Mouse (Mus musculus) neural tube, embryonic 15.5 days (tissue): ENCODE results near the gene Nog. TPM values are rescaled to one million over a fixed set of nuclear protein-coding genes. Genes with fewer than 3 reads are reported as not detected.

Source experiments
- ATAC-seq: fragments of 200-750 bp; cut with Nextera tagmentation; 2 replicates; pipeline ENCODE4 v1.8.0; 2017; ENCODE audit warnings: mild to moderate bottlenecking, moderate TSS enrichment, moderate library complexity; ENCODE audit not compliant: low FRiP score
- H3K27ac ChIP-seq: fragments of 300-500 bp; sonication (generic); replicated peaks from 2 replicates; pipeline ENCODE4 v1.5.1; 2015; ENCODE audit warnings: mild to moderate bottlenecking, inconsistent platforms
- H3K27me3 ChIP-seq: fragments of 300-500 bp; sonication (generic); replicated peaks from 2 replicates; pipeline ENCODE4 v1.6.1; 2015; ENCODE audit warnings: inconsistent platforms
- H3K36me3 ChIP-seq: fragments of 300-500 bp; sonication (generic); 2 replicates; pipeline ENCODE4 v1.6.1; 2015; ENCODE audit warnings: inconsistent platforms
- H3K4me1 ChIP-seq: fragments of 300-500 bp; sonication (generic); 2 replicates; pipeline ENCODE4 v1.6.1; 2015; ENCODE audit warnings: inconsistent platforms
- H3K4me2 ChIP-seq: fragments of 300-500 bp; sonication (generic); 2 replicates; pipeline ENCODE4 v1.6.1; 2015; ENCODE audit warnings: inconsistent platforms, mild to moderate bottlenecking, moderate library complexity
- H3K4me3 ChIP-seq: fragments of 300-500 bp; sonication (generic); replicated peaks from 2 replicates; pipeline ENCODE4 v1.5.1; 2015; ENCODE audit warnings: mild to moderate bottlenecking, inconsistent platforms
- H3K9ac ChIP-seq: fragments of 300-500 bp; sonication (generic); replicated peaks from 2 replicates; pipeline ENCODE4 v1.6.1; 2015; ENCODE audit warnings: mild to moderate bottlenecking, inconsistent platforms
- H3K9me3 ChIP-seq: fragments of 300-500 bp; sonication (generic); replicated peaks from 2 replicates; pipeline ENCODE4 v1.6.1; 2016; ENCODE audit warnings: inconsistent platforms
- WGBS: fragments of 180-500 bp; shearing (Covaris S2); methylation state at CpG from one replicate; pipeline ENCODE4 v1.1.7; 2015; ENCODE audit warnings: mixed read lengths; 5-methylcytosine and 5-hydroxymethylcytosine counted together
- polyA plus RNA-seq: library from polyadenylated mRNA; unstranded; fragments of >200 nt; fragmentation: Nextera tagmentation; extraction: Ambion mirVana; gene quantifications from 2 replicates; pipeline ENCODE4 v1.2.1, GENCODE M21; 2015

Gene Nog
- polyA plus RNA-seq = 4.8 and 5.1 TPM in 2 replicates

- Histone ChIP-seq H3K27ac (peak within 1 kb of the TSS; percentile 90), H3K9me3 (no peaks in the 10 kb centered on the region), H3K4me3 (peak within 1 kb of the TSS; percentile 74), H3K36me3 (no peaks in the 10 kb centered on the region), H3K4me1 (peaks cover 38% of the 10 kb centered on the region), H3K27me3 (0 out of 2 replicates have a peak, but pooled peaks cover 6% of the 10 kb centered on the region), H3K4me2 (peak within 1 kb of the TSS; percentile 95), H3K9ac (peak within 1 kb of the TSS; percentile 70)
- under 1% methylated on average over 72 of the region's 97 CpGs for WGBS
- ATAC-seq = peak; percentile 58
These were observed at the start of gene Nog for GRCm38 (mm10) chr11:89302056-89302815. Gene Nog, minus strand, starts transcription at chr11:89302332.

GRCm38 (mm10) chr11:89340238-89340637 is 38.1 kb upstream of the Nog start:
- H3K9ac ChIP-seq = no peak overlapping the region

GRCm38 (mm10) chr11:89339783-89340182 is 37.7 kb upstream of the Nog start:
- WGBS = 68% methylated on average over 8 of the region's 8 CpGs

More at GRCm38 (mm10) chr11:89340238-89340637, 38.1 kb upstream of the Nog start:
- no peak for ATAC-seq
- Histone ChIP-seq H3K27me3 (no peaks in the 10 kb centered on the region), H3K4me3 (no peak overlapping the region), H3K4me2 (no peak overlapping the region), H3K9me3 (no peaks in the 10 kb centered on the region), H3K4me1 (no peaks in the 10 kb centered on the region), H3K36me3 (no peaks in the 10 kb centered on the region), H3K27ac (no peak overlapping the region)
- WGBS = 36% methylated on average over 12 of the region's 12 CpGs

GRCm38 (mm10) chr11:89337910-89338309 is 35.8 kb upstream of the Nog start:
- Histone ChIP-seq H3K27me3 (no peaks in the 10 kb centered on the region), H3K9ac (no peak overlapping the region), H3K4me2 (no peak overlapping the region), H3K4me1 (no peaks in the 10 kb centered on the region), H3K27ac (no peak overlapping the region), H3K4me3 (no peak overlapping the region), H3K36me3 (no peaks in the 10 kb centered on the region), H3K9me3 (no peaks in the 10 kb centered on the region)
- ATAC-seq = no peak

More at GRCm38 (mm10) chr11:89339783-89340182, 37.7 kb upstream of the Nog start:
- no peak overlapping the region for H3K4me2 ChIP-seq
- no peak overlapping the region for H3K27ac ChIP-seq
- no peaks in the 10 kb centered on the region for H3K36me3 ChIP-seq
- H3K9ac ChIP-seq = no peak overlapping the region
- no peak overlapping the region for H3K4me3 ChIP-seq
- no peaks in the 10 kb centered on the region for H3K4me1 ChIP-seq
- H3K9me3 ChIP-seq = no peaks in the 10 kb centered on the region
- no peak for ATAC-seq
- no peaks in the 10 kb centered on the region for H3K27me3 ChIP-seq

GRCm38 (mm10) chr11:89327089-89327881 is 25.2 kb upstream of the Nog start:
- WGBS = 22% methylated on average over 11 of the region's 11 CpGs
- H3K9me3 ChIP-seq = no peaks in the 10 kb centered on the region
- peak; percentile 31; the same call in 1 of the 2 replicates for ATAC-seq
- peak overlapping the region; percentile 28; the same call in 1 of the 2 replicates for H3K27ac ChIP-seq
- peaks cover 8% of the 10 kb centered on the region for H3K4me1 ChIP-seq
- H3K4me3 ChIP-seq = no peak overlapping the region
- no peaks in the 10 kb centered on the region for H3K27me3 ChIP-seq
- H3K4me2 ChIP-seq = no peak overlapping the region
- no peaks in the 10 kb centered on the region for H3K36me3 ChIP-seq
- H3K9ac ChIP-seq = no peak overlapping the region

GRCm38 (mm10) chr11:89321775-89322174 is 19.6 kb upstream of the Nog start:
- no peak overlapping the region for H3K4me3 ChIP-seq
- H3K9ac ChIP-seq = no peak overlapping the region
- H3K36me3 ChIP-seq = no peaks in the 10 kb centered on the region
- no peaks in the 10 kb centered on the region for H3K9me3 ChIP-seq
- no peak overlapping the region for H3K4me2 ChIP-seq
- no peak overlapping the region for H3K27ac ChIP-seq
- H3K4me1 ChIP-seq = peaks cover 12% of the 10 kb centered on the region
- 94% methylated on average over 2 of the region's 2 CpGs for WGBS
- no peak for ATAC-seq
- 0 out of 2 replicates have a peak, but pooled peaks cover 4% of the 10 kb centered on the region for H3K27me3 ChIP-seq

GRCm38 (mm10) chr11:89319675-89320074 is 17.5 kb upstream of the Nog start:
- ATAC-seq = no peak
- H3K27me3 ChIP-seq = 0 out of 2 replicates have a peak, but pooled peaks cover 4% of the 10 kb centered on the region
- H3K9me3 ChIP-seq = no peaks in the 10 kb centered on the region
- H3K36me3 ChIP-seq = no peaks in the 10 kb centered on the region
- no peak overlapping the region for H3K4me2 ChIP-seq
- H3K27ac ChIP-seq = no peak overlapping the region
- no peak overlapping the region for H3K4me3 ChIP-seq
- no peak overlapping the region for H3K9ac ChIP-seq
- 65% methylated on average over 6 of the region's 6 CpGs for WGBS
- peaks cover 12% of the 10 kb centered on the region for H3K4me1 ChIP-seq

GRCm38 (mm10) chr11:89318324-89318723 is 16.2 kb upstream of the Nog start:
- no peak overlapping the region for H3K9ac ChIP-seq
- no peak overlapping the region for H3K4me3 ChIP-seq
- no peaks in the 10 kb centered on the region for H3K36me3 ChIP-seq
- ATAC-seq = no peak
- H3K27me3 ChIP-seq = 0 out of 2 replicates have a peak, but pooled peaks cover 4% of the 10 kb centered on the region
- H3K9me3 ChIP-seq = no peaks in the 10 kb centered on the region
- 5% methylated on average over 8 of the region's 8 CpGs for WGBS
- peaks cover 12% of the 10 kb centered on the region for H3K4me1 ChIP-seq
- H3K27ac ChIP-seq = no peak overlapping the region
- peak overlapping the region; percentile 28 for H3K4me2 ChIP-seq

- WGBS = 61% methylated on average over 3 of the region's 3 CpGs
- no peak for ATAC-seq
- no peaks in the 10 kb centered on the region for H3K36me3 ChIP-seq
- no peak overlapping the region for H3K27ac ChIP-seq
- 0 out of 2 replicates have a peak, but pooled peaks cover 4% of the 10 kb centered on the region for H3K27me3 ChIP-seq
- H3K9ac ChIP-seq = no peak overlapping the region
- no peak overlapping the region for H3K4me2 ChIP-seq
- no peak overlapping the region for H3K4me3 ChIP-seq
- H3K9me3 ChIP-seq = no peaks in the 10 kb centered on the region
- peaks cover 12% of the 10 kb centered on the region for H3K4me1 ChIP-seq
These were observed 15.6 kb upstream of the Nog start for GRCm38 (mm10) chr11:89317757-89318156.

- Histone ChIP-seq H3K9me3 (no peaks in the 10 kb centered on the region), H3K4me3 (no peak overlapping the region), H3K27ac (no peak overlapping the region), H3K4me2 (no peak overlapping the region), H3K36me3 (no peaks in the 10 kb centered on the region), H3K27me3 (no peaks in the 10 kb centered on the region), H3K4me1 (peaks cover 12% of the 10 kb centered on the region), H3K9ac (no peak overlapping the region)
- no peak for ATAC-seq
- 65% methylated on average over 5 of the region's 5 CpGs for WGBS
These were observed 12.2 kb upstream of the Nog start for GRCm38 (mm10) chr11:89314374-89314773.

- no peak overlapping the region for H3K9ac ChIP-seq
- no peak overlapping the region for H3K4me2 ChIP-seq
- no peak overlapping the region for H3K4me3 ChIP-seq
- no peaks in the 10 kb centered on the region for H3K4me1 ChIP-seq
- H3K27ac ChIP-seq = no peak overlapping the region
- WGBS = 6% methylated on average over 3 of the region's 3 CpGs
- no peaks in the 10 kb centered on the region for H3K9me3 ChIP-seq
- H3K36me3 ChIP-seq = no peaks in the 10 kb centered on the region
- ATAC-seq = no peak
- no peaks in the 10 kb centered on the region for H3K27me3 ChIP-seq
These were observed 10.2 kb upstream of the Nog start for GRCm38 (mm10) chr11:89312378-89312777.
